Mouse (Mus musculus) MEL (cell line): ENCODE data around the gene Gm20721.

Experiments used
- BHLHE40 ChIP-seq: IDR thresholded peaks from 2 replicates; pipeline ENCODE4 v1.6.1; 2012; ENCODE audit warnings: low read depth, mild to moderate bottlenecking, inconsistent platforms, low read length, improper control_type of control experiment, borderline replicate concordance
- CTCF ChIP-seq, 3 experiments: IDR thresholded peaks in 2 of 3; conservative IDR thresholded peaks in 1 of 3; 2 replicates each; pipeline ENCODE4 v1.5.1; 2011 to 2012; ENCODE audit warnings: low read length in 3 of 3, low read depth in 2 of 3, mild to moderate bottlenecking in 2 of 3, improper control_type of control experiment in 1 of 3, inconsistent platforms in 1 of 3, mixed read lengths in 1 of 3, moderate library complexity in 1 of 3; ENCODE audit not compliant: control insufficient read depth in 1 of 3, insufficient read depth in 1 of 3, poor library complexity in 1 of 3, severe bottlenecking in 1 of 3
- NRF1 ChIP-seq: IDR thresholded peaks from 2 replicates; pipeline ENCODE4 v1.6.1; 2014; ENCODE audit warnings: low read depth, mild to moderate bottlenecking, inconsistent platforms, low read length, improper control_type of control experiment, moderate library complexity; ENCODE audit not compliant: poor library complexity, insufficient read depth, severe bottlenecking
- ZNF384 ChIP-seq: IDR thresholded peaks from 2 replicates; pipeline ENCODE4 v1.6.1; 2012; ENCODE audit warnings: low read depth, mild to moderate bottlenecking, inconsistent platforms, low read length, improper control_type of control experiment

- TF ChIP-seq ZNF384 (no peak), NRF1 (no peak), CTCF (IDR thresholded peaks at IDR 0.05 in 2 of 3, conservative IDR thresholded peaks at IDR 0.05 in 1 of 3; ENCODE audit: control insufficient read depth in 1 of 3, insufficient read depth in 1 of 3, low read depth in 2 of 3, low read length in 3 of 3, poor library complexity in 1 of 3, severe bottlenecking in 1 of 3) (no peak), BHLHE40 (no peak)
Measured at GRCm38 (mm10) chr2:174346612-174346998, at the start of gene Gm20721.
